Mouse (Mus musculus) MEL (cell line): Measurements from ENCODE around the gene Slco1b2. TPM values are rescaled to one million over a fixed set of nuclear protein-coding genes. Genes with fewer than 3 reads are reported as not detected.

ENCODE experiments used
- DNase-seq: peaks from one replicate; pipeline ENCODE4 v3.0.0; 2011; ENCODE audit warnings: low read depth, low spot score
- H3K27ac ChIP-seq: 2 replicates; pipeline ENCODE4 v1.5.1; 2012; ENCODE audit warnings: low read depth, mild to moderate bottlenecking, control low read depth, low read length, moderate library complexity; ENCODE audit not compliant: control insufficient read depth
- H3K27me3 ChIP-seq, 2 experiments: fragments of 150-350 bp in 1 of 2; sonication (generic) in 1 of 2; 2 replicates each; pipeline ENCODE4 v1.6.1; 2012; ENCODE audit warnings: low read length in 2 of 2, mild to moderate bottlenecking in 2 of 2, improper control_type of control experiment in 1 of 2, moderate library complexity in 1 of 2; ENCODE audit not compliant: insufficient read depth in 2 of 2, control insufficient read depth in 1 of 2
- H3K36me3 ChIP-seq, 2 experiments: 2 replicates each; pipeline ENCODE4 v1.6.1; 2012 to 2014; ENCODE audit warnings: low read length in 2 of 2, improper control_type of control experiment in 1 of 2, inconsistent platforms in 1 of 2, mild to moderate bottlenecking in 1 of 2; ENCODE audit not compliant: insufficient read depth in 2 of 2, control insufficient read depth in 1 of 2
- H3K4me1 ChIP-seq, 2 experiments: fragments of 150-350 bp in 1 of 2; sonication (generic) in 1 of 2; 2 replicates each; pipeline ENCODE4 v1.6.1; 2012; ENCODE audit warnings: low read length in 2 of 2, improper control_type of control experiment in 1 of 2, mild to moderate bottlenecking in 1 of 2; ENCODE audit not compliant: insufficient read depth in 2 of 2, control insufficient read depth in 1 of 2
- H3K4me3 ChIP-seq, 2 experiments: fragments of 150-350 bp in 1 of 2; sonication (generic) in 1 of 2; 2 replicates each; pipeline ENCODE4 v1.5.1; 2012; ENCODE audit warnings: low read depth in 2 of 2, low read length in 2 of 2, mild to moderate bottlenecking in 2 of 2, moderate library complexity in 2 of 2, control low read depth in 1 of 2, improper control_type of control experiment in 1 of 2; ENCODE audit not compliant: control insufficient read depth in 1 of 2, insufficient read depth in 1 of 2
- H3K79me2 ChIP-seq: 2 replicates; pipeline ENCODE4 v1.6.1; 2012; ENCODE audit warnings: mild to moderate bottlenecking, low read length, moderate library complexity; ENCODE audit not compliant: control insufficient read depth, poor library complexity, insufficient read depth
- H3K9ac ChIP-seq: 2 replicates; pipeline ENCODE4 v1.6.1; 2012; ENCODE audit warnings: low read depth, mild to moderate bottlenecking, control low read depth, low read length, moderate library complexity; ENCODE audit not compliant: control insufficient read depth, poor library complexity, severe bottlenecking
- H3K9me3 ChIP-seq: fragments of 150-350 bp; sonication (generic); replicated peaks from 2 replicates; pipeline ENCODE4 v1.6.1; 2012; ENCODE audit warnings: mild to moderate bottlenecking, low read length, improper control_type of control experiment, moderate library complexity; ENCODE audit not compliant: insufficient read depth
- CHD1 ChIP-seq: IDR thresholded peaks from 2 replicates; pipeline ENCODE4 v1.6.1; 2012; ENCODE audit warnings: low read depth, mild to moderate bottlenecking, inconsistent platforms, low read length, improper control_type of control experiment
- CHD2 ChIP-seq: IDR thresholded peaks from 2 replicates; pipeline ENCODE4 v1.6.1; 2011; ENCODE audit warnings: low read length, improper control_type of control experiment
- CTCF ChIP-seq, 3 experiments: IDR thresholded peaks in 2 of 3; conservative IDR thresholded peaks in 1 of 3; 2 replicates each; pipeline ENCODE4 v1.5.1; 2011 to 2012; ENCODE audit warnings: low read length in 3 of 3, low read depth in 2 of 3, mild to moderate bottlenecking in 2 of 3, improper control_type of control experiment in 1 of 3, inconsistent platforms in 1 of 3, mixed read lengths in 1 of 3, moderate library complexity in 1 of 3; ENCODE audit not compliant: control insufficient read depth in 1 of 3, insufficient read depth in 1 of 3, poor library complexity in 1 of 3, severe bottlenecking in 1 of 3
- MAFK ChIP-seq: IDR thresholded peaks from 2 replicates; pipeline ENCODE4 v1.6.1; 2011; ENCODE audit warnings: low read depth, mild to moderate bottlenecking, low read length, improper control_type of control experiment, borderline replicate concordance
- MAX ChIP-seq: IDR thresholded peaks from 2 replicates; pipeline ENCODE4 v1.6.1; 2011; ENCODE audit warnings: low read length, improper control_type of control experiment
- MEF2A ChIP-seq: IDR thresholded peaks from 2 replicates; pipeline ENCODE4 v1.6.1; 2014; ENCODE audit warnings: low read depth, mild to moderate bottlenecking, inconsistent platforms, low read length, improper control_type of control experiment; ENCODE audit not compliant: poor library complexity, insufficient replicate concordance, severe bottlenecking; ENCODE audit errors: extremely low read depth
- MYC ChIP-seq: IDR thresholded peaks from 2 replicates; pipeline ENCODE4 v1.6.1; 2011; ENCODE audit warnings: low read depth, mild to moderate bottlenecking, low read length, improper control_type of control experiment, moderate library complexity
- NRF1 ChIP-seq: IDR thresholded peaks from 2 replicates; pipeline ENCODE4 v1.6.1; 2014; ENCODE audit warnings: low read depth, mild to moderate bottlenecking, inconsistent platforms, low read length, improper control_type of control experiment, moderate library complexity; ENCODE audit not compliant: poor library complexity, insufficient read depth, severe bottlenecking
- POLR2A ChIP-seq, 2 experiments: IDR thresholded peaks; 2 replicates each; pipeline ENCODE4 v1.6.1; 2011 to 2012; ENCODE audit warnings: low read length in 2 of 2, mild to moderate bottlenecking in 2 of 2, control low read depth in 1 of 2, improper control_type of control experiment in 1 of 2, low read depth in 1 of 2, moderate library complexity in 1 of 2; ENCODE audit not compliant: control insufficient read depth in 1 of 2, insufficient read depth in 1 of 2, poor library complexity in 1 of 2
- POLR2AphosphoS2 ChIP-seq: IDR thresholded peaks from 2 replicates; pipeline ENCODE4 v1.6.1; 2011; ENCODE audit warnings: low read length, improper control_type of control experiment
- RCOR1 ChIP-seq: IDR thresholded peaks from 2 replicates; pipeline ENCODE4 v1.6.1; 2012; ENCODE audit warnings: low read depth, mild to moderate bottlenecking, inconsistent platforms, low read length, improper control_type of control experiment
- SIN3A ChIP-seq: IDR thresholded peaks from 2 replicates; pipeline ENCODE4 v1.6.1; 2012; ENCODE audit warnings: low read length, improper control_type of control experiment, inconsistent platforms
- TAL1 ChIP-seq: IDR thresholded peaks from 2 replicates; pipeline ENCODE4 v1.6.1; 2012; ENCODE audit warnings: mild to moderate bottlenecking, inconsistent platforms, low read length, moderate library complexity, mixed read lengths
- TCF12 ChIP-seq: IDR thresholded peaks from 2 replicates; pipeline ENCODE4 v1.6.1; 2014; ENCODE audit warnings: low read depth, mild to moderate bottlenecking, inconsistent platforms, low read length, improper control_type of control experiment, moderate library complexity
- USF1 ChIP-seq: IDR thresholded peaks from 2 replicates; pipeline ENCODE4 v1.6.1; 2014; ENCODE audit warnings: low read depth, mild to moderate bottlenecking, inconsistent platforms, low read length, improper control_type of control experiment, moderate library complexity
- ZMIZ1 ChIP-seq: IDR thresholded peaks from 2 replicates; pipeline ENCODE4 v1.6.1; 2012; ENCODE audit warnings: low read depth, mild to moderate bottlenecking, inconsistent platforms, low read length, improper control_type of control experiment, moderate library complexity
- ZNF384 ChIP-seq: IDR thresholded peaks from 2 replicates; pipeline ENCODE4 v1.6.1; 2012; ENCODE audit warnings: low read depth, mild to moderate bottlenecking, inconsistent platforms, low read length, improper control_type of control experiment
- polyA plus RNA-seq, 2 experiments: library from polyadenylated mRNA; stranded (reverse) in 1 of 2; unstranded in 1 of 2; fragments of >175 nt in 1 of 2; fragments of >200 nt in 1 of 2; gene quantifications; 2 replicates each; pipeline versions ENCODE4 v1.2.1 to v1.2.4; 2012; ENCODE audit warnings: low replicate concordance in 2 of 2, low read depth in 1 of 2; ENCODE audit not compliant: insufficient read length in 2 of 2, insufficient read depth in 1 of 2, missing spikeins in 1 of 2
- total RNA-seq: library from RNA; depleted of rRNA; stranded (reverse); fragments of 300-350 nt; gene quantifications from 2 replicates; pipeline ENCODE4 v1.2.3, GENCODE M21; 2012

Gene Slco1b2
- total and polyA plus RNA-seq, 3 experiments = not detected

DNA sequence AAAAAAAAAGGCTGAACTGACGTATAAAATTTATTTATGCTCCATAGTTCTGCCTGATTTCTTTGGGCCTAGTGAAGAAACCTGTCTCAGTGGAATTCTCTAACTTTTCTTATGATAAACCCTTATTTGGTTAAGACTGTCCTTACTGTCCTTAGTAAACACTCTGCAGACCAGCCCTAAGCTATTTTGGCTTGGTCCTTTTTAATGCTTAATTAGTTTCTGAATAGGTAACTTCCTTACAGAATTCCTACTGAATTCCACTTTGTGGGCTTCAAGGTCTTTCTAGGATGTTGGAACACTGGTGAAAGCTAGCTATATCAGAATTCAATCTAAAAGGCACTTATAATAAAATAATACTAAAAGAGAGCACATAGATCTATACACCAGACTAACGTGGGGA lies 33.2 kb upstream of the Slco1b2 start:
- H3K27ac ChIP-seq = no peak overlapping the region
- H3K4me1 ChIP-seq = no peaks in the 10 kb centered on the region

DNA sequence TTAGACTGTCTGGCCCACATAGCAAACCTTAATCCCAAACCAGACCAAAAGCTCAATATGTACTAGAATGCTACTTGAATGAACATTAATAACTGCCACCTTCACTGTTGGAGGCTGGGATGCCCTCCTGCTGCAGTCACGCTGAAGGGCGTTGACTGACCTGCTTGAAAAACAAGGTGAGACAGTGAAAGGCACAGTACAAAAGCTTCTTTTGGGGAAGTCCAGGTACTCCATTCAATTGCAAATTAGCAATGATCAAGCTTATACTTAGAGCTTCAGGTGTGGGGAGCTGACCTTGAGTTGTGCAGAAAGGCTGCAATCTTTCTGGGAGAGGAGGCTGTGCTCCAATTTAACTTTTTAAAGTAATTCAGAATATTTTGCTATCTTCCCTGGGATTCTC lies 32.3 kb upstream of the Slco1b2 start:
- no peaks in the 10 kb centered on the region for H3K79me2 ChIP-seq
- H3K27me3 ChIP-seq = no peaks in the 10 kb centered on the region
- H3K9me3 ChIP-seq = no peaks in the 10 kb centered on the region
- H3K36me3 ChIP-seq = no peaks in the 10 kb centered on the region
- H3K27ac ChIP-seq = no peak overlapping the region
- no peaks in the 10 kb centered on the region for H3K4me1 ChIP-seq
- H3K4me3 ChIP-seq = no peak overlapping the region
- no peak for TF ChIP-seq NRF1
- TF ChIP-seq, all 39 proteins: peak for 0
- H3K9ac ChIP-seq = no peak overlapping the region
- no peak for DNase-seq

More for the DNA sequence above, 33.2 kb upstream of the Slco1b2 start:
- H3K9me3 ChIP-seq = no peaks in the 10 kb centered on the region
- no peaks in the 10 kb centered on the region for H3K27me3 ChIP-seq
- H3K36me3 ChIP-seq = no peaks in the 10 kb centered on the region
- H3K79me2 ChIP-seq = no peaks in the 10 kb centered on the region
- no peak overlapping the region for H3K9ac ChIP-seq
- TF ChIP-seq MAX (no peak), CHD1 (no peak), TAL1 (no peak), TCF12 (no peak), POLR2A (IDR thresholded peaks at IDR 0.05; ENCODE audit: control insufficient read depth in 1 of 2, insufficient read depth in 1 of 2, low read depth in 1 of 2, low read length in 2 of 2, poor library complexity in 1 of 2) (no peak), MEF2A (no peak), RCOR1 (no peak), MYC (no peak), USF1 (no peak), ZMIZ1 (no peak), SIN3A (no peak), POLR2AphosphoS2 (no peak), CHD2 (no peak), MAFK (no peak), CTCF (IDR thresholded peaks at IDR 0.05 in 2 of 3, conservative IDR thresholded peaks at IDR 0.05 in 1 of 3; ENCODE audit: control insufficient read depth in 1 of 3, insufficient read depth in 1 of 3, low read depth in 2 of 3, low read length in 3 of 3, poor library complexity in 1 of 3, severe bottlenecking in 1 of 3) (no peak), ZNF384 (no peak)
- no peak overlapping the region for H3K4me3 ChIP-seq
- no peak for DNase-seq
